ENCODE assay signal across 11 mouse cellular contexts in the genomic region with DNA sequence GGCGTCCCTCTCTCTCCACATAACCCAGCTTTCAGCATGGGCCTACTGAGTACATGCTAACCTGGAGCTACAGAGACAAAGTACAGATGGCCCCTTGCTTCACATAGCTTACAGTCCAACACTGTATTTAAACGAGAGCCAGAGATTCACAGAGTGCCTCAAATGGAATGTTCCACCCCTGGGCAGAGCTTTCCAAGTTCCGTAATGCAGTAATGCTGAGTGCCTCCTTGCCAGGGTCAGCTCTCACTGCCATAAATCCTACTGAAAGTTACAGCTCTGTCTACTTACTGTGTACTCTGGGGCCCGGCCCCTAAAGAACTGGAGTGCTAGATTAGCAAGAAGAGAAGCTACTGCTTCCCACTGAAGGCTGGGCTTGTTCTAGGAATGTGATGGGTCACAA. TPM values are rescaled to one million over a fixed set of nuclear protein-coding genes. Genes with fewer than 3 reads are reported as not detected.
DNase-seq lines count a peak whose midpoint lies in the region; ATAC-seq and TF ChIP-seq lines count a peak whose summit lies in the region.
"Had no signal": no experiment of that assay in that cellular context is flagged by ENCODE, and none has a peak within 500 bp of the region (broad histone marks: within the 10 kb centered on the region; RNA-seq: fewer than 3 reads in every experiment).

No protein-coding gene starts in this region.

- H3K9ac ChIP-seq in limb, embryonic 12.5 days (replicated peaks) = no peak overlapping the region
- no peak overlapping the region for H3K9ac ChIP-seq in hindbrain, postnatal 0 days (replicated peaks; ENCODE audit: low read length)

- peaks cover under 1% of the 10 kb centered on the region; the same call in 1 of the 2 replicates for H3K4me1 ChIP-seq in limb, embryonic 12.5 days (replicated peaks)
- no peaks in the 10 kb centered on the region; the same call in 1 of the 2 replicates for H3K4me1 ChIP-seq in hindbrain, postnatal 0 days (ENCODE audit: insufficient read depth, low read length)

- no peak for TF ChIP-seq CTCF in hindbrain, postnatal 0 days (IDR thresholded peaks at IDR 0.05; ENCODE audit: low read depth)

- no peak overlapping the region for H3K4me3 ChIP-seq in limb, embryonic 12.5 days (replicated peaks)
- no peak overlapping the region for H3K4me3 ChIP-seq in hindbrain, postnatal 0 days (ENCODE audit: low read length)
- H3K4me3 ChIP-seq: hindbrain, embryonic 10.5 days had no signal

- peak; percentile 42 for DNase-seq in gastrocnemius, postnatal 25 days
- DNase-seq in gastrocnemius, postnatal 4 days (ENCODE audit: low spot score in 2 of 2) = no peak
- DNase-seq in 3T3-L1 (ENCODE audit: low read depth, low spot score) = peak; percentile 62
- DNase-seq in heart, adult 9 months (ENCODE audit: low spot score in 2 of 2) = peak; percentile 32 to 37
- no peak for DNase-seq in cerebellum, adult 11 months
- no peak for DNase-seq in hindbrain, postnatal 0 days (ENCODE audit: low spot score)
- DNase-seq: left cerebral cortex, postnatal 4 days; lung, postnatal 36 days had no signal

- no peak overlapping the region for H3K4me2 ChIP-seq in limb, embryonic 12.5 days
- no peak overlapping the region for H3K4me2 ChIP-seq in hindbrain, postnatal 0 days (ENCODE audit: low read depth, low read length)

- ATAC-seq in limb, embryonic 12.5 days (ENCODE audit: insufficient number of reproducible peaks, insufficient read depth, low FRiP score, low TSS enrichment, low read depth) = 0 out of 2 replicates have a peak, but pooled peaks have one; percentile 47
- ATAC-seq in hindbrain, postnatal 0 days = no peak
- ATAC-seq: forebrain, embryonic 16.5 days had no signal

- WGBS in limb, embryonic 12.5 days = 46% methylated on average over 4 of the region's 4 CpGs
- WGBS in hindbrain, postnatal 0 days = 88% methylated on average over 4 of the region's 4 CpGs

- no peaks in the 10 kb centered on the region for H3K27me3 ChIP-seq in limb, embryonic 12.5 days
- H3K27me3 ChIP-seq in hindbrain, postnatal 0 days (ENCODE audit: insufficient read depth, low read length) = no peaks in the 10 kb centered on the region

- no peaks in the 10 kb centered on the region for H3K9me3 ChIP-seq in limb, embryonic 12.5 days
- H3K9me3 ChIP-seq in hindbrain, postnatal 0 days (ENCODE audit: low read length) = no peaks in the 10 kb centered on the region; the same call in 1 of the 2 replicates

- H3K36me3 ChIP-seq in limb, embryonic 12.5 days = no peaks in the 10 kb centered on the region
- H3K36me3 ChIP-seq in hindbrain, postnatal 0 days (ENCODE audit: insufficient read depth, low read length) = no peaks in the 10 kb centered on the region
- H3K36me3 ChIP-seq: hindbrain, embryonic 10.5 days had no signal

- no peak overlapping the region for H3K27ac ChIP-seq in limb, embryonic 12.5 days
- H3K27ac ChIP-seq in hindbrain, postnatal 0 days = no peak overlapping the region
- H3K27ac ChIP-seq: hindbrain, embryonic 10.5 days had no signal

RNA-seq across cellular contexts. Expression of a gene that starts 23.6 kb away (rescaled TPM):
- 1 to 10 TPM; 1.1 to 5.7 TPM for total RNA-seq in gastrocnemius, postnatal 25 days (2021)
- 10 to 100 TPM; 16.0 to 23.0 TPM for total RNA-seq in gastrocnemius, postnatal 4 days (2021)
- 45.3 and 45.8 TPM in 2 replicates for polyA plus RNA-seq in limb, embryonic 12.5 days (2016; fragmentation: Nextera tagmentation; extraction: Ambion mirVana)
- total RNA-seq in hindbrain, postnatal 0 days (2014; rRNA removed) = 49.7 and 49.8 TPM in 2 replicates
- 24.1 and 24.7 TPM in 2 replicates for polyA plus RNA-seq in hindbrain, postnatal 0 days (2015; fragmentation: Nextera tagmentation; extraction: Ambion mirVana)

Comparison
In these comparisons a context has a peak if more than half of its experiments do, and no peak if none do; other contexts are left out.
1. DNase-seq: peak in gastrocnemius, postnatal 25 days (single experiment), 3T3-L1 (single experiment) and heart, adult 9 months (2 of 2); none in gastrocnemius, postnatal 4 days (0 of 2), cerebellum, adult 11 months (single experiment) and hindbrain, postnatal 0 days (single experiment).